Mouse (Mus musculus): ENCODE results near the gene Tbcel. TPM values are rescaled to one million over a fixed set of nuclear protein-coding genes. Genes with fewer than 3 reads are reported as not detected.

Gene Tbcel
- polyA plus RNA-seq, 1 experiment from 2014 or later, result 5.3 TPM

DNA sequence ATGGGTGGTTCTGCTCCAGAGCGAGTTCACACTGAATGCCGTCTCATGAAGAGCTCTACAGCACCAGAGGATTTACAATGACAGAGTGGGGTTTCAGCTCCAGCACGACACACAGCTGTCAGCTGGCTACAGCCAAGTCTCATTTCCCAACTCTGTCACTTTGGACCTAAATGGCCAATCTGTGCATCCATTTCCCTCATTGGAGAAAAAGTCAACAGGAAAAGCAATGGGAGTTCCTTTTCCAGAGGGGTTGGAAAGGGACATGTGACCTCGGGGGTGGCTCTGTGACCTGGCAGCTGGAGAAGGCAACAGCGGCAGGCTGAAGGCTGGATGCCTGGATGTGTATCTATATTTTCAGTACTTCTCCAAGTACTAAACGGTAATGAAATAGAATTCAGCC is 96.3 kb downstream of the Tbcel start:
- WGBS, result 88% methylated on average over 6 of the region's 6 CpGs
- peaks cover 11% of the 10 kb centered on the region for H3K4me1 ChIP-seq (replicated peaks)
- H3K4me2 ChIP-seq, result no peak overlapping the region
- H3K9ac ChIP-seq (replicated peaks), result no peak overlapping the region
- H3K4me3 ChIP-seq (replicated peaks), result no peak overlapping the region
- H3K27me3 ChIP-seq, result no peaks in the 10 kb centered on the region
- H3K27ac ChIP-seq, result no peak overlapping the region
- H3K9me3 ChIP-seq, result no peaks in the 10 kb centered on the region
- H3K36me3 ChIP-seq, result peaks cover 26% of the 10 kb centered on the region; the same call in 1 of the 2 replicates
- no peak for ATAC-seq (ENCODE audit: insufficient number of reproducible peaks, insufficient read depth, low FRiP score, low TSS enrichment, low read depth)

DNA sequence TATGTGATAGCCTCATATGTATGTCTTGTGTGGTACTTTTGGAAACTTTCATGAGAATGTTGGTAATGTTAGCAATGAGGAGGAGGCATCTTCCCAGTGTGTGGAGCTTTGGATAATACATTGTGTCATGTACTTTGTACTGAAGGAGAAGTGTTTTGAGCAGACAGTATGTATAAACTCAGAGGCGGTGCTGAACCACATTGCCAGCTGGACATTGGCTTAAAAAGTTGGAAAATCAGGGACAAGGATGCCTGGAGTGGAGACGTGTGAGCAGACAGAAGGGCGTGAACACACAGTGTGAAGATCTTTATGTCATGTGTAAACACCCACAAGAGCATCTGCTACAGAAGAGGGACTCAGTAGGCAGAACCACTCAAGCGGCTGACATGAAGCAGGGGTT is 101.9 kb downstream of the Tbcel start:
- Histone ChIP-seq H3K27ac (no peak overlapping the region), H3K4me3 (replicated peaks) (no peak overlapping the region), H3K4me1 (replicated peaks) (no peaks in the 10 kb centered on the region), H3K9me3 (no peaks in the 10 kb centered on the region), H3K36me3 (no peaks in the 10 kb centered on the region), H3K4me2 (no peak overlapping the region), H3K9ac (replicated peaks) (no peak overlapping the region), H3K27me3 (no peaks in the 10 kb centered on the region)
- 82% methylated on average over 4 of the region's 4 CpGs for WGBS
- ATAC-seq (ENCODE audit: insufficient number of reproducible peaks, insufficient read depth, low FRiP score, low TSS enrichment, low read depth), result no peak

DNA sequence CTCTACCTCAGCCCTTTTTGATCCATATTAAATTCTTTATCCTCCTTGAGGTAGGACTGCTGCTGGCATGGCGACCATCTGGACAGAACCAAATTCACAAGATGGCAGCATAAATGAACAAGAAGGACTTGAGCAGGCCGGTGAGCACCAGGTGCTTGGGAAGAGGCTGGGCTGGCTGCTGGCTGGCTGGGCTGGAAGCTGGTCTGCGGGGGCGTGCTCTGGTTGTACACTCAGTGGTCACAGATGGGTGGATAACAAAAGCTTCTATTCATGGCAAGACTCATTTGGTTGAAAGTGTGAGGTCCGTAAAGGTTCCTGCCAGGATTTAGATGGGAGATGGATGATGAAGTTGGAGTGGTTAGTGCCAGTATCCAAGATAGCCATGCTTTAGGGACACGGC is 106.1 kb downstream of the Tbcel start:
- ATAC-seq (ENCODE audit: insufficient number of reproducible peaks, insufficient read depth, low FRiP score, low TSS enrichment, low read depth), result no peak
- WGBS, result 83% methylated on average over 6 of the region's 6 CpGs
- no peaks in the 10 kb centered on the region for H3K36me3 ChIP-seq

DNA sequence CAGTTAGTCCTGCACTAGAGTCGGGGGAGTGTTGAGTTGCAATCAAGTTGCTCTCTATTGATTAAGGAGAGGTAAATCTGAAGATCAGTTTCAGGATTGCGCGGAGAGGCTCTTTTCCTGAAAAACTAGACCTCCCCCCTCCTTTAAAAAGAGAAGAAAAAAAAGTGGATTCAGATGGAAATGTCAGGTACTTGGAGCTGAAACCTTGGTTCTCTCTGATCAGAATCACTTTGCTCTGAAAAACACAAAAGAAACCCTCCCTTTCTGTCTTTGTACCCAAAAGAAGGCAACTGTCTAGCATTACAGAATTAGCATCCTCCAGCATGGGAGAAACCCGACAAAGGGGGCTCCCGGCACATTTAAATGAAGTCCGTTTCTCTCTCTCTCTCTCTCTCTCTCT is 107.8 kb downstream of the Tbcel start, which contains the start of gene Tecta:
TSS of gene Tecta (minus strand) at position 101 of the 400 bp plus-strand sequence.
- Histone ChIP-seq H3K4me1 (replicated peaks) (no peaks in the 10 kb centered on the region), H3K27ac (no peak within 1 kb of the TSS), H3K9ac (replicated peaks) (no peak within 1 kb of the TSS), H3K4me3 (replicated peaks) (no peak within 1 kb of the TSS), H3K4me2 (no peak within 1 kb of the TSS), H3K9me3 (no peaks in the 10 kb centered on the region), H3K27me3 (no peaks in the 10 kb centered on the region), H3K36me3 (no peaks in the 10 kb centered on the region)
- ATAC-seq (ENCODE audit: insufficient number of reproducible peaks, insufficient read depth, low FRiP score, low TSS enrichment, low read depth), result no peak
- 80% methylated on average over 6 of the region's 6 CpGs for WGBS

More for the DNA sequence above, 106.1 kb downstream of the Tbcel start:
- no peak overlapping the region for H3K4me2 ChIP-seq
- H3K9me3 ChIP-seq, result no peaks in the 10 kb centered on the region
- no peak overlapping the region for H3K9ac ChIP-seq (replicated peaks)
- no peak overlapping the region for H3K4me3 ChIP-seq (replicated peaks)
- H3K27me3 ChIP-seq, result no peaks in the 10 kb centered on the region
- H3K27ac ChIP-seq, result peak overlapping the region; percentile 35; the same call in 1 of the 2 replicates
- no peaks in the 10 kb centered on the region for H3K4me1 ChIP-seq (replicated peaks)

DNA sequence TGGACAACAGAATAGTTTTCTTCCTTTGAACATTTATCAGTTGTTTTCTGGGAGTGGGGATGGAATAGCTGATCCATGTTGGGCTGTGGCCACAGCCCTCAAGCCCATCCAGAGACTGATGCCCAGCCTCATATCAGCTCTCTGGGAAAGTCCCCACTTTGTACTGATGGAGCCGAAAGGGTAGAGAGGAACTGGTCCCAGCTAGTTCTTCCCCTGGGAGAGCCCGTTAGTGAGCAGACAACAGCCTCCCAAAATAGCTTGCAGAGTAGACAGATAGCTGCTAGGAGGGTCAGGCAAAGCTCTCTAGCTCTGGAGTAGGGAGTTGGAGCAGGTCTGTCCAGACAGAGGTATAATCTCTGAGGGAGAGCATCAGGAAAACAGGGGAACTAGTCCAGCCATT is 111.5 kb downstream of the Tbcel start:
- H3K4me3 ChIP-seq (replicated peaks), result no peak overlapping the region
- no peak overlapping the region for H3K9ac ChIP-seq (replicated peaks)
- H3K27ac ChIP-seq, result no peak overlapping the region
- H3K4me2 ChIP-seq, result no peak overlapping the region
- no peak for ATAC-seq (ENCODE audit: insufficient number of reproducible peaks, insufficient read depth, low FRiP score, low TSS enrichment, low read depth)
- no peaks in the 10 kb centered on the region for H3K27me3 ChIP-seq
- 76% methylated on average over 2 of the region's 2 CpGs for WGBS
- peaks cover 28% of the 10 kb centered on the region for H3K4me1 ChIP-seq (replicated peaks)
- H3K9me3 ChIP-seq, result no peaks in the 10 kb centered on the region
- no peaks in the 10 kb centered on the region for H3K36me3 ChIP-seq

- no peak overlapping the region for H3K4me2 ChIP-seq
- H3K36me3 ChIP-seq, result no peaks in the 10 kb centered on the region
- ATAC-seq (ENCODE audit: insufficient number of reproducible peaks, insufficient read depth, low FRiP score, low TSS enrichment, low read depth), result no peak
- 0 out of 2 replicates have a peak, but pooled peaks cover 1% of the 10 kb centered on the region for H3K27me3 ChIP-seq
- peaks cover 40% of the 10 kb centered on the region for H3K4me1 ChIP-seq (replicated peaks)
- no peak overlapping the region for H3K4me3 ChIP-seq (replicated peaks)
- no peaks in the 10 kb centered on the region for H3K9me3 ChIP-seq
- 70% methylated on average over 6 of the region's 6 CpGs for WGBS
- H3K27ac ChIP-seq, result no peak overlapping the region
- no peak overlapping the region for H3K9ac ChIP-seq (replicated peaks)
These were observed 112.7 kb downstream of the Tbcel start for GRCm38 (mm10) chr9:42394903-42395302.

DNA sequence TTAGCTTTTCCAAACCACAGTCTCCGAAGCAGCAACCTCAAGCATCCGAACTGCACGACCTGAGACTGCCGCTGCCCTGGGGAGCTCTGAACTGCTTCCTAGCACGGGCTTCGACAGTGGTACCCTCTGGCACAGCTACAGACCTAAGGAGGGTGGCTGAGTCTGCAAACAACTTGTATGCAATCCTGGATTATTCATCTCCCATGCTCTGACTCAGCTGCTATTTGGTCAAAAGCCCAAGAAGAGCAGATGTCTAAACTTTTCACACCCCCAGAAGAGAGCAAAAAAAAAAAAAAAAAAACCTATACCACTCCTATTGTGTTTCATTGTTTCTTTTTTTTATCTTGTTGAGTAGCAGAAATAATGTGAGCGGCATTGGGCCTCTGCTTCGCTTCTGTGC is 113.3 kb downstream of the Tbcel start:
- Histone ChIP-seq H3K4me3 (replicated peaks) (no peak overlapping the region), H3K4me2 (no peak overlapping the region), H3K36me3 (no peaks in the 10 kb centered on the region), H3K9ac (replicated peaks) (no peak overlapping the region), H3K27ac (no peak overlapping the region), H3K4me1 (replicated peaks) (peaks cover 44% of the 10 kb centered on the region), H3K9me3 (no peaks in the 10 kb centered on the region), H3K27me3 (0 out of 2 replicates have a peak, but pooled peaks cover 4% of the 10 kb centered on the region)
- 67% methylated on average over 8 of the region's 8 CpGs for WGBS
- no peak for ATAC-seq (ENCODE audit: insufficient number of reproducible peaks, insufficient read depth, low FRiP score, low TSS enrichment, low read depth)

- Histone ChIP-seq H3K27ac (no peak overlapping the region), H3K4me3 (replicated peaks) (no peak overlapping the region), H3K9ac (replicated peaks) (no peak overlapping the region), H3K9me3 (no peaks in the 10 kb centered on the region), H3K4me2 (no peak overlapping the region), H3K36me3 (no peaks in the 10 kb centered on the region), H3K27me3 (0 out of 2 replicates have a peak, but pooled peaks cover 4% of the 10 kb centered on the region), H3K4me1 (replicated peaks) (peaks cover 44% of the 10 kb centered on the region)
- no peak for ATAC-seq (ENCODE audit: insufficient number of reproducible peaks, insufficient read depth, low FRiP score, low TSS enrichment, low read depth)
- 46% methylated on average over 6 of the region's 6 CpGs for WGBS
These were observed 114.7 kb downstream of the Tbcel start for GRCm38 (mm10) chr9:42392927-42393326.

DNA sequence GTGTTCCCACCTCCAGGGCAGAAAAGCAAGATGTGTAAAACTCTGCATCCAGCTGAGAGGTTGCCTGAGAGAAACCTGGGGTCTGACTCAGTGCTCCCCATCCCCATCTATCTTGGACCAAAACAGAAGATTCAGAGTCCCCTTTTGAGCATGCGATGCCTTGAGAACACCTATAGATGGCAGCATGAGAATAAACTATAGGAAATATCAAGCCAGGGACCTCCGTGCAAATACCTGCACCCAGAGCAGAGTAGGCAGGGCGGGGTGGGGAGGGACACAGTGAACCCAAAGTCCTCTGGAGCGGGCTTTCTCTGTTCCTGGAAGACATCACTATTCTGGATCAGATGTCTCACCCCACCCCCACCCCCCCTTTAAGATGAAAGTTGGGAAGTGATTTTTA is 119.1 kb downstream of the Tbcel start:
- no peak overlapping the region for H3K4me3 ChIP-seq (replicated peaks)
- no peak overlapping the region for H3K4me2 ChIP-seq
- H3K9me3 ChIP-seq, result no peaks in the 10 kb centered on the region
- H3K9ac ChIP-seq (replicated peaks), result no peak overlapping the region
- no peak for ATAC-seq (ENCODE audit: insufficient number of reproducible peaks, insufficient read depth, low FRiP score, low TSS enrichment, low read depth)
- H3K27me3 ChIP-seq, result 0 out of 2 replicates have a peak, but pooled peaks cover 4% of the 10 kb centered on the region
- no peaks in the 10 kb centered on the region for H3K36me3 ChIP-seq
- 56% methylated on average over 4 of the region's 4 CpGs for WGBS
- H3K27ac ChIP-seq, result no peak overlapping the region
- peaks cover 37% of the 10 kb centered on the region for H3K4me1 ChIP-seq (replicated peaks)

DNA sequence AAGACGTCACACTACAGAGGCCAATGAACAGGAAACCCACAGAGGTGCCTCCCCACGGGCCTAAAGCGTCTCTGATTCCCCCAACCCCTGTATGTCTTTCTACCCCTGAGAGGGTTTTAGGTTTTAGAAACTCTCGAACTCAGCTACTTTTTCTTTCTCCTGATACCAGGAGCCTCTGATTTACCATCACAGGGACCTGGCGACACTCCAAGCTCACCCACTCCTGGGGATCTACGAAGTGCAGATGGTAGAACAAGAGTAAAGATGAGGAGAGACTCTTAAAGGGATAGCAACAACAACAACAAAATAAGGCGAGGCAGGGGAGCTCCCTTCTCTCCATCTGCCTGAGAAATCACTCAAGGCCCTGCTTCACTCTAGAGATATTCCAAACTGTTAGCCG is 120.6 kb downstream of the Tbcel start:
- H3K27ac ChIP-seq, result no peak overlapping the region
- WGBS, result 78% methylated on average over 8 of the region's 8 CpGs
- H3K36me3 ChIP-seq, result no peaks in the 10 kb centered on the region
- H3K27me3 ChIP-seq, result 0 out of 2 replicates have a peak, but pooled peaks cover 4% of the 10 kb centered on the region
- H3K4me1 ChIP-seq (replicated peaks), result peaks cover 26% of the 10 kb centered on the region
- no peak for ATAC-seq (ENCODE audit: insufficient number of reproducible peaks, insufficient read depth, low FRiP score, low TSS enrichment, low read depth)
- H3K9me3 ChIP-seq, result no peaks in the 10 kb centered on the region
- no peak overlapping the region for H3K4me3 ChIP-seq (replicated peaks)
- no peak overlapping the region for H3K9ac ChIP-seq (replicated peaks)
- H3K4me2 ChIP-seq, result no peak overlapping the region

DNA sequence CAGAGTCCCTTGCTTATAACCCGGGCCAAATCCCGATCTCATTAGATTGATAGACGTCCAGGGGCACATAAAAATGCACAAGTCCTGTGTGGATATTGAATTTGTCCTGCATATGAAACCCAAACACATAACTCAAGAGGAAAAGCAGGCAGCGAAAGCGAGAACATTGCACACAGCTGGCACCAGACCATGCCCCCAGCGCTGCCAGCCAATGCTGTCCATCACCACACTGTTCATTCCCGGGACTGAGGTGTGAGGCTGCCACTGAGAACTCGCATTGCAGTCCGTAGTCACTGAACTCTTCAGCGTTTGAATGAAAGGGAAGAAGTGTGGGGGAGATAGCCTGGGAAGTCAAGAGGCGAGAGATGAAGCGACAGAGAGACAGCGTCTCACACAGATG is 122.0 kb downstream of the Tbcel start:
- WGBS, result 78% methylated on average over 13 of the region's 13 CpGs
- ATAC-seq (ENCODE audit: insufficient number of reproducible peaks, insufficient read depth, low FRiP score, low TSS enrichment, low read depth), result no peak
- Histone ChIP-seq H3K36me3 (no peaks in the 10 kb centered on the region), H3K4me2 (no peak overlapping the region), H3K9me3 (no peaks in the 10 kb centered on the region), H3K27ac (no peak overlapping the region), H3K4me1 (replicated peaks) (peaks cover 12% of the 10 kb centered on the region), H3K9ac (replicated peaks) (no peak overlapping the region), H3K4me3 (replicated peaks) (no peak overlapping the region), H3K27me3 (0 out of 2 replicates have a peak, but pooled peaks cover 4% of the 10 kb centered on the region)

GRCm38 (mm10) chr9:42382628-42383347 is 124.8 kb downstream of the Tbcel start:
- no peak for ATAC-seq (ENCODE audit: insufficient number of reproducible peaks, insufficient read depth, low FRiP score, low TSS enrichment, low read depth)
- H3K9ac ChIP-seq (replicated peaks), result no peak overlapping the region
- H3K27ac ChIP-seq, result no peak overlapping the region
- H3K4me3 ChIP-seq (replicated peaks), result no peak overlapping the region
- H3K27me3 ChIP-seq, result no peaks in the 10 kb centered on the region
- H3K36me3 ChIP-seq, result no peaks in the 10 kb centered on the region
- H3K9me3 ChIP-seq, result peaks cover 5% of the 10 kb centered on the region; the same call in 1 of the 2 replicates
- no peak overlapping the region for H3K4me2 ChIP-seq
- WGBS, result 73% methylated on average over 8 of the region's 8 CpGs
- H3K4me1 ChIP-seq (replicated peaks), result no peaks in the 10 kb centered on the region
